Comparison of ENCODE assay signal across 18 mouse cellular contexts in the genomic region with DNA sequence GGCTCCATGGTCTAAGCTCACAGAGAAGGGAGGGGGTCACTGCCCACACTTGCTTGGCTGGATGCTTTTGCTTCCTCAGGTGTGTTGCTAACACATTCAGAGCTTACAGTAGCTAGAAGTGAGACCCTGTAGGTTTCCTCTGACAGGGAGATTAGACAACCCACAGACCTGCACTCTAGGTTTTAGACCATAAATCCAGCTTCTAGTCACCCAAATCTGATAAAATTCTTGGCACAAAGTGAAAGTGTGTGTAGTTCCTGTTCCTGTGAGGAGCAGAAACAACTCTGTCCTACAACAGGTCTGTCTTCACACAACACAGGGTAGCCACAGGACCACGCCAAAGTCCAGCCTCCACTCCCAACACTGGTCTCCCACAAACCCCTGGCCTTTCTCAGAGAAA. TPM values are rescaled to one million over a fixed set of nuclear protein-coding genes. Genes with fewer than 3 reads are reported as not detected.
DNase-seq lines count a peak whose midpoint lies in the region; ATAC-seq and TF ChIP-seq lines count a peak whose summit lies in the region.
"Had no signal": no experiment of that assay in that cellular context is flagged by ENCODE, and none has a peak within 500 bp of the region (broad histone marks: within the 10 kb centered on the region; RNA-seq: fewer than 3 reads in every experiment).

No protein-coding gene starts in this region.

- intact Hi-C loops in left cerebral cortex, postnatal 25 days (cut with DNase I): loop anchor here (2.0 kb wide), 1 partner anchor 18 kb away; no protein-coding TSS in a partner anchor

- H3K4me3 ChIP-seq in intestine, embryonic 15.5 days (replicated peaks): no peak overlapping the region
- H3K4me3 ChIP-seq in intestine, postnatal 0 days (ENCODE audit: low read depth, low read length): no peak overlapping the region
- H3K4me3 ChIP-seq in liver, embryonic 15.5 days (replicated peaks): no peak overlapping the region
- H3K4me3 ChIP-seq in stomach, embryonic 15.5 days (replicated peaks): no peak overlapping the region
- H3K4me3 ChIP-seq: limb, embryonic 12.5 days had no signal

- no peak overlapping the region for H3K4me2 ChIP-seq in intestine, embryonic 15.5 days (replicated peaks)
- no peak overlapping the region for H3K4me2 ChIP-seq in intestine, postnatal 0 days (replicated peaks; ENCODE audit: low read depth)
- peak overlapping the region; percentile 42 for H3K4me2 ChIP-seq in liver, embryonic 15.5 days
- no peak overlapping the region for H3K4me2 ChIP-seq in stomach, embryonic 15.5 days
- H3K4me2 ChIP-seq: limb, embryonic 12.5 days had no signal

- H3K9me3 ChIP-seq in intestine, embryonic 15.5 days: no peaks in the 10 kb centered on the region
- no peaks in the 10 kb centered on the region for H3K9me3 ChIP-seq in intestine, postnatal 0 days (ENCODE audit: control insufficient read depth)
- no peaks in the 10 kb centered on the region for H3K9me3 ChIP-seq in liver, embryonic 15.5 days (replicated peaks)
- no peaks in the 10 kb centered on the region for H3K9me3 ChIP-seq in stomach, embryonic 15.5 days
- H3K9me3 ChIP-seq: limb, embryonic 12.5 days had no signal

- ATAC-seq in intestine, embryonic 15.5 days: no peak
- ATAC-seq in intestine, postnatal 0 days: no peak
- ATAC-seq in granulocyte monocyte progenitor cell, adult 5-6 weeks (replicated peaks; ENCODE audit: poor library complexity, severe bottlenecking): peak; percentile 60
- no peak for ATAC-seq in liver, embryonic 15.5 days (ENCODE audit: insufficient read depth)
- ATAC-seq in stomach, embryonic 15.5 days (ENCODE audit: insufficient read depth, low FRiP score, low read depth): no peak
- ATAC-seq: activated CD4-positive, CD25-positive, alpha-beta regulatory T cell, adult 4 months; forebrain, postnatal 0 days; hindbrain, embryonic 16.5 days; midbrain, embryonic 16.5 days; Patski had no signal

- peak overlapping the region; percentile 3; the same call in 1 of the 2 replicates for H3K27ac ChIP-seq in intestine, embryonic 15.5 days
- H3K27ac ChIP-seq in intestine, postnatal 0 days (ENCODE audit: low read depth, low read length): no peak overlapping the region
- peak overlapping the region; percentile 89 for H3K27ac ChIP-seq in liver, embryonic 15.5 days (replicated peaks)
- H3K27ac ChIP-seq in stomach, embryonic 15.5 days: peak overlapping the region; percentile 19
- H3K27ac ChIP-seq: limb, embryonic 12.5 days had no signal

- H3K36me3 ChIP-seq in intestine, embryonic 15.5 days: no peaks in the 10 kb centered on the region
- no peaks in the 10 kb centered on the region for H3K36me3 ChIP-seq in intestine, postnatal 0 days (ENCODE audit: control insufficient read depth, insufficient read depth)
- peaks cover 24% of the 10 kb centered on the region; the same call in 1 of the 2 replicates for H3K36me3 ChIP-seq in liver, embryonic 15.5 days (replicated peaks)
- H3K36me3 ChIP-seq in stomach, embryonic 15.5 days: no peaks in the 10 kb centered on the region

- H3K4me1 ChIP-seq in intestine, embryonic 15.5 days (replicated peaks): peaks cover 71% of the 10 kb centered on the region
- peaks cover 18% of the 10 kb centered on the region for H3K4me1 ChIP-seq in intestine, postnatal 0 days (replicated peaks; ENCODE audit: control insufficient read depth, insufficient read depth, low read length)
- peaks cover 99% of the 10 kb centered on the region for H3K4me1 ChIP-seq in liver, embryonic 15.5 days (replicated peaks)
- peaks cover 73% of the 10 kb centered on the region for H3K4me1 ChIP-seq in stomach, embryonic 15.5 days

- no peak overlapping the region for H3K9ac ChIP-seq in intestine, embryonic 15.5 days
- no peak overlapping the region for H3K9ac ChIP-seq in intestine, postnatal 0 days (ENCODE audit: low read depth, low read length)
- peak overlapping the region; percentile 12 for H3K9ac ChIP-seq in liver, embryonic 15.5 days
- no peak overlapping the region for H3K9ac ChIP-seq in stomach, embryonic 15.5 days
- H3K9ac ChIP-seq: forebrain, postnatal 0 days; limb, embryonic 12.5 days had no signal

- no peak for TF ChIP-seq CTCF in intestine, postnatal 0 days (IDR thresholded peaks at IDR 0.05; ENCODE audit: low read depth)

- H3K27me3 ChIP-seq in intestine, embryonic 15.5 days (replicated peaks): no peaks in the 10 kb centered on the region
- H3K27me3 ChIP-seq in intestine, postnatal 0 days (replicated peaks; ENCODE audit: control insufficient read depth, insufficient read depth, low read length): no peaks in the 10 kb centered on the region
- no peaks in the 10 kb centered on the region for H3K27me3 ChIP-seq in liver, embryonic 15.5 days
- H3K27me3 ChIP-seq in stomach, embryonic 15.5 days (replicated peaks): no peaks in the 10 kb centered on the region
- H3K27me3 ChIP-seq: limb, embryonic 12.5 days; Patski had no signal

- WGBS in intestine, embryonic 15.5 days: 67% methylated on average over 1 of the region's 1 CpGs
- 55% methylated on average over 1 of the region's 1 CpGs for WGBS in intestine, postnatal 0 days
- 17% methylated on average over 1 of the region's 1 CpGs for WGBS in liver, embryonic 15.5 days (ENCODE audit: insufficient replicate concordance)
- WGBS in stomach, embryonic 15.5 days: 61% methylated on average over 1 of the region's 1 CpGs

- DNase-seq in left cerebral cortex, postnatal 25 days (ENCODE audit: low spot score in 2 of 2): no peak
- no peak for DNase-seq in spleen, postnatal 36 days (ENCODE audit: low spot score in 2 of 2)
- DNase-seq: adrenal gland, postnatal 25 days; cerebellum, adult 18-20 months; forebrain, postnatal 0 days; heart, adult 18-20 months; heart, postnatal 14 days; thymus, adult 2 months had no signal

RNA-seq across cellular contexts. Expression of gene Stk24, which starts 21.5 kb away (rescaled TPM):
- polyA plus RNA-seq in intestine, embryonic 15.5 days (2015; fragmentation: Nextera tagmentation; extraction: Ambion mirVana): 41.3 and 43.7 TPM in 2 replicates
- polyA plus RNA-seq in intestine, postnatal 0 days (2015; fragmentation: Nextera tagmentation; extraction: Ambion mirVana): 39.2 and 40.7 TPM in 2 replicates
- 87.1 and 141 TPM in 2 replicates for total RNA-seq in granulocyte monocyte progenitor cell, adult 5-6 weeks (2014; fragmentation: Nextera tagmentation)
- 63.5 and 70.6 TPM in 2 replicates for total RNA-seq in granulocyte monocyte progenitor cell, adult 5-6 weeks (2017)
- 27.0 and 29.3 TPM in 2 replicates for polyA plus RNA-seq in liver, embryonic 15.5 days (2015; fragmentation: Nextera tagmentation; extraction: Ambion mirVana)
- polyA plus RNA-seq in stomach, embryonic 15.5 days (2015; fragmentation: Nextera tagmentation; extraction: Ambion mirVana): 44.2 and 44.5 TPM in 2 replicates
- total RNA-seq in left cerebral cortex, postnatal 25 days (2021): 10 to 100 TPM; 58.9 to 65.1 TPM
